ENCODE assay signal across 10 mouse cellular contexts in genomic region chr7:73186501-73186900, GRCm38 (mm10).
DNase-seq lines count a peak whose midpoint lies in the region; ATAC-seq lines count a peak whose summit lies in the region.
"Had no signal": no experiment of that assay in that cellular context is flagged by ENCODE, and none has a peak within 500 bp of the region (broad histone marks: within the 10 kb centered on the region; RNA-seq: fewer than 3 reads in every experiment).

No protein-coding gene starts in this region.

- no peaks in the 10 kb centered on the region for H3K27me3 ChIP-seq in hindbrain, embryonic 10.5 days (ENCODE audit: insufficient read depth, poor library complexity, severe bottlenecking)

- H3K4me3 ChIP-seq in hindbrain, embryonic 10.5 days = peak overlapping the region; percentile 34; the same call in 1 of the 2 replicates
- H3K4me3 ChIP-seq: heart, embryonic 13.5 days had no signal

- peak; percentile 49 for DNase-seq in right cerebral cortex, adult 18-20 months
- no peak for DNase-seq in right cerebral cortex, postnatal 14 days
- DNase-seq in hindbrain, embryonic 10.5 days (ENCODE audit: low spot score) = peak; percentile 8
- peak; percentile 40 to 58 for DNase-seq in left cerebral cortex, postnatal 36 days (ENCODE audit: low spot score in 2 of 2)
- peak; percentile 71 for DNase-seq in telencephalon, adult 2 months (ENCODE audit: low read depth, low spot score)
- DNase-seq in kidney, adult 18-20 months = no peak
- DNase-seq in yolk sac, embryonic 10.5 days (ENCODE audit: low spot score) = no peak
- DNase-seq: adrenal gland, postnatal 36 days had no signal

- peaks cover 7% of the 10 kb centered on the region for H3K9me3 ChIP-seq in hindbrain, embryonic 10.5 days

- intact Hi-C loops in left cerebral cortex, postnatal 36 days (cut with DNase I) = no loop called here

- H3K4me1 ChIP-seq in hindbrain, embryonic 10.5 days (replicated peaks) = peaks cover 72% of the 10 kb centered on the region
- H3K4me1 ChIP-seq: heart, embryonic 13.5 days had no signal

- 78% methylated on average over 3 of the region's 3 CpGs for WGBS in hindbrain, embryonic 10.5 days

- no peaks in the 10 kb centered on the region for H3K36me3 ChIP-seq in hindbrain, embryonic 10.5 days
- H3K36me3 ChIP-seq: heart, embryonic 13.5 days had no signal

- peak overlapping the region; percentile 90 for H3K27ac ChIP-seq in hindbrain, embryonic 10.5 days
- H3K27ac ChIP-seq: heart, embryonic 13.5 days had no signal

- ATAC-seq in erythroid progenitor cell, adult 5-6 weeks (replicated peaks; ENCODE audit: low FRiP score, poor library complexity, severe bottlenecking) = no peak

Comparison
In these comparisons a context has a peak if more than half of its experiments do, and no peak if none do; other contexts are left out.
1. DNase-seq: peak in right cerebral cortex, adult 18-20 months (single experiment), hindbrain, embryonic 10.5 days (single experiment), left cerebral cortex, postnatal 36 days (2 of 2) and telencephalon, adult 2 months (single experiment); none in right cerebral cortex, postnatal 14 days (single experiment), kidney, adult 18-20 months (single experiment) and yolk sac, embryonic 10.5 days (single experiment).